Mouse (Mus musculus) kidney, postnatal 36 days (tissue): ENCODE results near the gene Lrrc73.
A peak's percentile ranks its signal among the peaks of the same experiment; 100 is the strongest.

Experiments used
- DNase-seq, 2 experiments: peaks; one replicate each; pipeline ENCODE4 v3.0.0; 2021 to 2022; ENCODE audit warnings: mixed read lengths in 2 of 2

Gene Lrrc73

GRCm38 (mm10) chr17:46253452-46254084 is at the start of gene Lrrc73:
Gene Lrrc73, plus strand, starts transcription at chr17:46253531.
- DNase-seq, result peak; percentile 94 to 98

- DNase-seq, result peak in 1 of 2 experiments; percentile 39
Observed at GRCm38 (mm10) chr17:46206676-46207075, 46.7 kb upstream of the Lrrc73 start.

GRCm38 (mm10) chr17:46210550-46210949 is 42.8 kb upstream of the Lrrc73 start:
- peak; percentile 15 to 29 for DNase-seq

- no peak for DNase-seq
Observed at GRCm38 (mm10) chr17:46221601-46222000, 31.7 kb upstream of the Lrrc73 start.

GRCm38 (mm10) chr17:46227576-46227975 is 25.8 kb upstream of the Lrrc73 start:
- no peak for DNase-seq

- no peak for DNase-seq
Observed at GRCm38 (mm10) chr17:46236067-46236466, 17.3 kb upstream of the Lrrc73 start.

GRCm38 (mm10) chr17:46237079-46237478 is 16.3 kb upstream of the Lrrc73 start:
- no peak for DNase-seq

GRCm38 (mm10) chr17:46237480-46237879 is 15.9 kb upstream of the Lrrc73 start:
- DNase-seq, result no peak

- no peak for DNase-seq
Observed at GRCm38 (mm10) chr17:46239516-46240114, 13.7 kb upstream of the Lrrc73 start.

- DNase-seq, result no peak
Observed at GRCm38 (mm10) chr17:46241471-46241870, 11.9 kb upstream of the Lrrc73 start.

GRCm38 (mm10) chr17:46242274-46242673 is 11.1 kb upstream of the Lrrc73 start:
- no peak for DNase-seq

GRCm38 (mm10) chr17:46242993-46243392 is 10.3 kb upstream of the Lrrc73 start:
- peak; percentile 42 to 44 for DNase-seq

- DNase-seq, result peak; percentile 58 to 60
Observed at GRCm38 (mm10) chr17:46243624-46244023, 9.7 kb upstream of the Lrrc73 start.

- DNase-seq, result no peak
Observed at GRCm38 (mm10) chr17:46244579-46244978, 8.8 kb upstream of the Lrrc73 start.

- DNase-seq, result peak; percentile 98
Observed at GRCm38 (mm10) chr17:46247512-46248188, 5.7 kb upstream of the Lrrc73 start, which contains the start of the genes Polr1c and Yipf3. Gene Polr1c, minus strand, starts transcription at chr17:46248054. Gene Yipf3, plus strand, starts transcription at chr17:46248080.

- DNase-seq, result no peak
Observed at GRCm38 (mm10) chr17:46248189-46248522, 5.2 kb upstream of the Lrrc73 start.

GRCm38 (mm10) chr17:46251174-46251573 is 2.2 kb upstream of the Lrrc73 start:
- DNase-seq, result peak in 1 of 2 experiments; percentile 42

GRCm38 (mm10) chr17:46252571-46253451 is 520 bp upstream of the Lrrc73 start:
- peak; percentile 45 to 60 for DNase-seq

- no peak for DNase-seq
Observed at GRCm38 (mm10) chr17:46254106-46254505, 775 bp downstream of the Lrrc73 start.

- no peak for DNase-seq
Observed at GRCm38 (mm10) chr17:46255147-46255546, 1.8 kb downstream of the Lrrc73 start.

GRCm38 (mm10) chr17:46258279-46259053 is 5.1 kb downstream of the Lrrc73 start:
- DNase-seq, result peak; percentile 42 to 74

GRCm38 (mm10) chr17:46259675-46260074 is 6.3 kb downstream of the Lrrc73 start:
- DNase-seq, result no peak
